Mouse (Mus musculus): ENCODE results near the gene Mex3d. TPM values are rescaled to one million over a fixed set of nuclear protein-coding genes. Genes with fewer than 3 reads are reported as not detected.
A peak's percentile ranks its signal among the peaks of the same experiment; 100 is the strongest.

The Mex3d gene
- polyA plus RNA-seq, 1 experiment: 0.53 TPM

DNA sequence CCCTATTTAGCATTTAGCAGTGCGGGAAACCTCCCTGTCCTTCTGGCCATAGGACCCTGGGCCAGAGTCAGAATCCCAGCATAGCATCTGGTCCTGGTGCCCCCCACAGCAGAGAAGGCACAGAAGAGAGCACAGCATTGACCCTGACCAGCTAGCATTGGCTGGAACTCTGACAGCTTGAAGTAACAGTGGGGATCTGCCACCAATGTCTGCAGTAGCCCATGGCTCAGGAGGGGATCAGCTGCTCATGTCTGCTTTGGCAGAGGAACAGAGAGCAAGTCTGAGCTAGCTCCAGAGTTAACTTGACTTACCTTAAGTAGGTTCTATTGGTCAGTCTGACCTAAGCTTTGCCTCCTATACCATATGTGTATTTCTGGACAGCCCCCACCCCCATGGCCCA, 30.4 kb upstream of the Mex3d start:
- TF ChIP-seq TAL1 (IDR thresholded peaks at IDR 0.05; ENCODE audit: low read length) (no peak), GATA1 (IDR thresholded peaks at IDR 0.05; ENCODE audit: low read length) (no peak)
- Histone ChIP-seq H3K36me3 (ENCODE audit: control insufficient read depth) (peaks cover 100% of the 10 kb centered on the region), H3K4me3 (replicated peaks) (no peak overlapping the region), H3K27me3 (ENCODE audit: control insufficient read depth) (no peaks in the 10 kb centered on the region), H3K9me3 (ENCODE audit: control insufficient read depth, low read length) (no peaks in the 10 kb centered on the region), H3K4me1 (ENCODE audit: control insufficient read depth) (peaks cover 87% of the 10 kb centered on the region)

DNA sequence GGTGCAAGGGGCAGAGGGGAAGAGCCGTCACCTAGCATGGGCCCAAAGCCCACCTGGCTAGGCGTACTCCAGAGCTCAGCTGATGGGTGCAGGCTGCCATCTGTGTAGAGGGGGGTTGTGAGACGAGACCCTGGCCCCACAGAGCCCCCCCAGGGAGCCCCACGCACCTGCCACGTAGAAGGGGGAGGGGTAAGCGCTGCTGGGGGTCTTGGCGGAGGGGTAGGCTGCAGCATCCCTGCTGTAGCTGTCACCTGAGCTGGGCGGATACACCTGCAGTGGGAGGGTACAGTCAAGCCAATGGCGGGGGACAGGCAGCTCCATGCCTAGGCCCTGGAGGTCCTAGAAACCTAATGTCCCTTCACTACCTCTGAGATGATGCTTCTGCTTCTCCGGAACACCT, 29.9 kb upstream of the Mex3d start:
- Histone ChIP-seq H3K4me1 (ENCODE audit: control insufficient read depth) (peaks cover 87% of the 10 kb centered on the region), H3K36me3 (ENCODE audit: control insufficient read depth) (peaks cover 100% of the 10 kb centered on the region), H3K4me3 (replicated peaks) (no peak overlapping the region), H3K9me3 (ENCODE audit: control insufficient read depth, low read length) (no peaks in the 10 kb centered on the region), H3K27me3 (ENCODE audit: control insufficient read depth) (no peaks in the 10 kb centered on the region; the same call in 1 of the 2 replicates)
- TF ChIP-seq TAL1 (IDR thresholded peaks at IDR 0.05; ENCODE audit: low read length): no peak
- TF ChIP-seq GATA1 (IDR thresholded peaks at IDR 0.05; ENCODE audit: low read length): no peak

DNA sequence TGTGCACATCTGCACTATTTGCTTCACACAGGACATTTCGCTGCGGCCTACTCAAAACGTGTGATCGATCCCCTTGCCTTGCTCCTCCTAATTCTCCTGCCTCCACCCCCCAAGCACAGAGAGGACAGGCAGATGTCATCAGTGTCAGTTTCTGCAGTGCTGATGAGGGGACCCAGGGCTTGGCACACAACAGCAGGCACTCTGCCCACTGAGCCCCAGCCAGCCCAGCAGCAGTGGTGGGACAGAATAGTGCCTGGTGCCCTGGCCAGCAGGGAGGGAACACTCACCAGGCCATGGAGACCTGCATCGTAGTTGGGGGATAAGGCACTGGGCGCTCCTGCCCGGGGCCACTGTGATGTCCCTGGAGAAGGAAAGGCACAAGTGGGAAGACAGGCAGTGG, 28.1 kb upstream of the Mex3d start:
- peaks cover 82% of the 10 kb centered on the region for H3K4me1 ChIP-seq (ENCODE audit: control insufficient read depth)
- peaks cover 100% of the 10 kb centered on the region for H3K36me3 ChIP-seq (ENCODE audit: control insufficient read depth)
- no peaks in the 10 kb centered on the region for H3K9me3 ChIP-seq (ENCODE audit: control insufficient read depth, low read length)
- H3K27me3 ChIP-seq (ENCODE audit: control insufficient read depth): no peaks in the 10 kb centered on the region; the same call in 1 of the 2 replicates
- no peak for TF ChIP-seq GATA1 (IDR thresholded peaks at IDR 0.05; ENCODE audit: low read length)
- no peak for TF ChIP-seq TAL1 (IDR thresholded peaks at IDR 0.05; ENCODE audit: low read length)
- no peak overlapping the region for H3K4me3 ChIP-seq (replicated peaks)

DNA sequence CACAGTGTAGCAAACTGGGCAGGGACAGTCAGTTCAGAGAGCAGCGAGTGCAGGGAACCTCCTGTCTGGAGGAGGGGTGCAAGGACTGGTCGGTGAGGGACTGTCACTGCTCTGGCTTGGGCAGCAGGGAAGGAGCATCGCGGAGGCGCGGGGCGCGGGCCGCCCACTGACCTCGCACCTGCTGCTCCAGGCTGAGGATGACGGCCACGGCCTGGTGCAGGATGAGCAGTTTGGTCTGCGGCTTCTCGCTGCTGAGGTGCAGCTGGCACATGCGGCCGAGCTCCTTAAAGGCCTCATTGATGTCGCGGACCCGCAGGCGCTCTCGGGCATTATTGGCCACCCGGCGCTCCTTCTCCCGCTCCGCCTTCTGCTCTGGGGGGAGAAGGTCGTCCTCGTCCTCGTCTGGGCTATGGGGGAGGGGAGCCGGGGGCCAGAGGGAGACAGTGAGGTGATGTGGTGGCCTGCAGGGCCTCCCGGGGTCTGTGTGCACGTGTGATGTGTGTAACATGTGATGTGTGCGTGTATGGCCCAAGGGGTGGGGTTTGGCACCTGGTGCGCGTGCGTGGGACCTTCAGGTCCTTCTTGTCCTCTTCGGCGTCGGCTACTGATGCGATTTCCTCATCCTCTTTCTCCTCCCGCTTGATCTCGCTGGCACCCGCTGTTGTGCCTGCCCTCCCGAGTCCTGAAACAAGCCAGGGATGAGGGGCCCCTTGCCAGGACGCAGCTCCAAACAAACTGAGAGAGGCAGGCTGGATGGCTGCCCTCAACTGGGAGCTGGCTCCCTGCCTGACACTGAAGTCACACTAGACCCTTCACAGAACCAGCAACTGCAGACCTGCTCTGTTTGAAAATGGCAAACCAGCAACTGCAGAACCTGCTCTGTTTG, 25.4 kb upstream of the Mex3d start:
- no peaks in the 10 kb centered on the region for H3K9me3 ChIP-seq (ENCODE audit: control insufficient read depth, low read length)
- no peak overlapping the region for H3K4me3 ChIP-seq (replicated peaks)
- peaks cover 78% of the 10 kb centered on the region for H3K4me1 ChIP-seq (ENCODE audit: control insufficient read depth)
- H3K36me3 ChIP-seq (ENCODE audit: control insufficient read depth): peaks cover 100% of the 10 kb centered on the region
- H3K27me3 ChIP-seq (ENCODE audit: control insufficient read depth): no peaks in the 10 kb centered on the region; the same call in 1 of the 2 replicates
- TF ChIP-seq TAL1 (IDR thresholded peaks at IDR 0.05; ENCODE audit: low read length) (no peak), GATA1 (IDR thresholded peaks at IDR 0.05; ENCODE audit: low read length) (no peak)

DNA sequence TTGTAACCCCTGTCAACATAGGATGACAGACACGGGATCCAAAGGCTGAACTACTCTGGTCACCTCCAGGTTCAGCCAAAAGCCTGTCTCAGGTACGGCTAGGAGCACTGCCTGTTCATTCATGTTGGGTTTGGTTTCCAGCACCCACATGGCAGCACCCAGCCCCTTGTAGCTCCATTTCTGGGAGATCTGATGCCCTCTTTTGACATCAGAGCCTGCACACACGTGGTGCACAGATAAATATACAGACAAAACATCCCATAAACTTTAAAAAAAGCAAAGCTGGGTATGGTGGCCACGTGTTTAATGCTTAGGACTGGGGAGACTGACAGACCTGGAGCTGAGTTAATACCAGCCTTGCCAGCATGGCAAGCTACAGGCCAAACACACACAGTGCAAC, 20.5 kb upstream of the Mex3d start:
- H3K36me3 ChIP-seq (ENCODE audit: control insufficient read depth): peaks cover 80% of the 10 kb centered on the region
- peak overlapping the region; percentile 70 for H3K4me3 ChIP-seq (replicated peaks)
- H3K27me3 ChIP-seq (ENCODE audit: control insufficient read depth): no peaks in the 10 kb centered on the region; the same call in 1 of the 2 replicates
- H3K4me1 ChIP-seq (ENCODE audit: control insufficient read depth): peaks cover 87% of the 10 kb centered on the region
- TF ChIP-seq TAL1 (IDR thresholded peaks at IDR 0.05; ENCODE audit: low read length) (no peak), GATA1 (IDR thresholded peaks at IDR 0.05; ENCODE audit: low read length) (no peak)
- peaks cover 6% of the 10 kb centered on the region for H3K9me3 ChIP-seq (ENCODE audit: control insufficient read depth, low read length)

DNA sequence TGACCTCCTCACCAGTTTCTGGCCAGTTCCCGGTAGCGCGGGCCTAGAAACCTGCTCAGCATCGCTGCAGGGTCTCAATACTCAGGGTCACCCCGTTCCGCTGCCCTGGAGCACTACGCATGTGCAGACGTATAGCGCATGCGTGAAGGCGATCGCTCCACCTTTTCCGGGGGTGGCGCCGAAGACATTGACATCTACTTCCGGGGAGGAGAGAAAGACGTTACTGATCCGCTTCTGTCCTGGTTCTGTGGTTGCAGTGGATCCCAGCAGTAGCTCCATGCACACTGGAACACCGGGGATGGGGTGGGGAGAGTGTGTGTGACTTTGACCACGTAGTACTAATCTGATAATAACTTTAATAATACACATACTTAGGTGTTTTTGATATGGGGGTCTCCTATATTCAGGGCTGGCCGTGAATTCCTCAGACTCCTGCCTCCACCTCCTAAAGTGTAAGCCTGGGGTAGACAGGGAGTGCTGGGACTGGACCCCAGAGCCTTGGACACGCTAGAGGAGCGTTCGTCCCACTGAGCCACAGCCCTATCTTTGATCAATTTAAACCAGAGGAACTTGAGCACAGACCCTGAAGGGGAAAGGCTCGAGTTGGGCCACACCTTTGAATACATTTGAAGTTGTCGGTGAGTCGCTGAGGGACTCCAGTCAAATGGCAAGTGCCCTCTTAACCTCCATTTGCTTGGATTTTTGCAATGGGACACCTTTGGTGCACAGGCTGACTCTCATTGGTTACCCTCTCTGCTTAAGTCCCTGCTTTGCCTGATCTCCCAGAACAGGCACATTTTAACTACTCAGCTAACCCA, 19.4 kb upstream of the Mex3d start, which contains the start of gene Uqcr11:
Gene Uqcr11 (minus strand): TSS at position 147 of the 818 bp plus-strand sequence.
- no peak for TF ChIP-seq TAL1 (IDR thresholded peaks at IDR 0.05; ENCODE audit: low read length)
- no peak for TF ChIP-seq GATA1 (IDR thresholded peaks at IDR 0.05; ENCODE audit: low read length)
- Histone ChIP-seq H3K4me1 (ENCODE audit: control insufficient read depth) (peaks cover 81% of the 10 kb centered on the region), H3K36me3 (ENCODE audit: control insufficient read depth) (peaks cover 80% of the 10 kb centered on the region)

DNA sequence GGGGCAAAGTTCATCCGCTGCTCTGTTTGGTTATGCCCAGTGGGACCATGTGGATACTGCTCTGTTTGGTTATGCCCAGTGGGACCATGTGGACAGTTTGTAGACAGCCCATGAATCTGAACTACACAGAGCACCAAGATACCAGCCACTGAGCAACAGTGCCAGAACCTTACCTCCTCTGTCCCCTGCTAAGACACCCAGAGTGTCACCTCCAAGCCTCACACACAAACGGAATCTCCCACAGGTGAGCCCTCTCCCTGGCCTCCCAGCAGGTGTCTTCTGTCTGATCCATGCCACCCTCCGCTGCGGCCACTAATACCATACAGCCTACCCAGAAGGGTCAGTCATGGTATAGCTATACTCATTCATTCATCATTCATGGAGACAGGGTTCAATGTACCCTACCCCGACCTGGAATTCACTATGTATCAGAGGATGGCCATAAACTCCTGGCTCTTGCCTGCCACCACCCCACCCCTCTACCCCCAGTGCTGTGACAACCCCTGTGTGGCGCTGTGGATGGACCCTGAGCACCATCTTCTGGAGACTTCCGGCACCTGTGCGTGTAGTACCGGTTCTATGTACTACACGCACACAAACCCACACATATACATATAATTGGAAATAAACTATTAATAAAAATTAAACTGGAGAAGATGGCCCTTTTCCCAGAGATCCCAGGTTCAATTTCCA, 18.2 kb upstream of the Mex3d start:
- H3K36me3 ChIP-seq (ENCODE audit: control insufficient read depth): peaks cover 80% of the 10 kb centered on the region
- peak overlapping the region; percentile 70 for H3K4me3 ChIP-seq (replicated peaks)
- H3K4me1 ChIP-seq (ENCODE audit: control insufficient read depth): peaks cover 80% of the 10 kb centered on the region
- H3K9me3 ChIP-seq (ENCODE audit: control insufficient read depth, low read length): peaks cover 6% of the 10 kb centered on the region
- no peaks in the 10 kb centered on the region for H3K27me3 ChIP-seq (ENCODE audit: control insufficient read depth)
- no peak for TF ChIP-seq GATA1 (IDR thresholded peaks at IDR 0.05; ENCODE audit: low read length)
- TF ChIP-seq TAL1 (IDR thresholded peaks at IDR 0.05; ENCODE audit: low read length): no peak

More for the DNA sequence above, 19.4 kb upstream of the Mex3d start, which contains the start of gene Uqcr11:
- H3K27me3 ChIP-seq (ENCODE audit: control insufficient read depth): no peaks in the 10 kb centered on the region
- peaks cover 6% of the 10 kb centered on the region for H3K9me3 ChIP-seq (ENCODE audit: control insufficient read depth, low read length)
- peak within 1 kb of the TSS; percentile 70 for H3K4me3 ChIP-seq (replicated peaks)

DNA sequence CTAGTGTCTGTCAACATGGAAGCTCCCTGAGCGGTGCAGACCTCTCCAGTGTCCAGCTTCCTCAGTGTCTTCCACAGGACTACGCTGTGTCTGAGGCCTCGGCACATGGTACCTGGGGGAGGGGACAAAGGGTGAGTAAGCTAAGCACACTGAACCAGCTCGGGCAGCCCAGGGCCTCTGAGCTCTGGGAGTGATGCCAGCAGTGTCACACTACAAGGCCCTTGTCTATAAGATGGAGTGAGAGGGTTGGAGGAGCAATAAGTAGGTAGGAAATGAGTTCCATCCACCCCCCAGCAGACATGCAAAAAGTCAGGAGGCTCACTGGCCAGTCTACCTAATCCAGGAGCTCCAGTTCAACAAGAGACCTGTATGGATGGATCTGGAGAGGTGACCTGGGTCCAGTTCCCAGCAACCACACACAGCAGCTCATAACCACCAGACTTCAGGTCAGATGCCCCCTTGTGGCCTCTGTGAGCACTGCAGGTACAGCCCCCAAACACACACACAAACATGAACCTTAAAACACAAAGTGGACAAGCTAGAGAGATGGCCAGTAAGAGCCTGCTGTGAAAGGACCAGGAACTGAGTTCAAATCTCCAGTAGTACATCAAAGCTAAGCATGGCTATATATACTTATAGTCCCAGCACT, 15.7 kb upstream of the Mex3d start:
- Histone ChIP-seq H3K27me3 (ENCODE audit: control insufficient read depth) (no peaks in the 10 kb centered on the region), H3K4me1 (ENCODE audit: control insufficient read depth) (peaks cover 76% of the 10 kb centered on the region), H3K4me3 (replicated peaks) (no peak overlapping the region), H3K36me3 (ENCODE audit: control insufficient read depth) (peaks cover 56% of the 10 kb centered on the region), H3K9me3 (ENCODE audit: control insufficient read depth, low read length) (peaks cover 6% of the 10 kb centered on the region)
- TF ChIP-seq TAL1 (IDR thresholded peaks at IDR 0.05; ENCODE audit: low read length) (no peak), GATA1 (IDR thresholded peaks at IDR 0.05; ENCODE audit: low read length) (no peak)

Data from erythroblast, embryonic 14.5 days (primary cell).